Comparison of ENCODE assay signal across 8 mouse cellular contexts in genomic region chrX:38563941-38564541, GRCm38 (mm10). TPM values are rescaled to one million over a fixed set of nuclear protein-coding genes. Genes with fewer than 3 reads are reported as not detected.
DNase-seq lines count a peak whose midpoint lies in the region; ATAC-seq and TF ChIP-seq lines count a peak whose summit lies in the region.

No protein-coding gene starts in this region.

- peak; percentile 17 for DNase-seq in spleen, adult 12 weeks (ENCODE audit: low spot score)
- DNase-seq in spleen, postnatal 14 days (ENCODE audit: low spot score in 2 of 2): no peak
- peak; percentile 22 for DNase-seq in kidney, postnatal 10 days
- DNase-seq in liver, embryonic 14.5 days (ENCODE audit: low read depth in 3 of 3, low spot score in 3 of 3): no peak
- peak; percentile 17 for DNase-seq in neural tube, embryonic 10.5 days (ENCODE audit: extremely low spot score, low spot score)
- peak; percentile 19 to 20 for DNase-seq in thymus, postnatal 36 days

- H3K27me3 ChIP-seq in embryonic facial prominence, embryonic 13.5 days: no peaks in the 10 kb centered on the region
- no peaks in the 10 kb centered on the region for H3K27me3 ChIP-seq in heart, embryonic 14.5 days (ENCODE audit: control insufficient read depth, insufficient read depth, low read length)
- H3K27me3 ChIP-seq in liver, embryonic 14.5 days (ENCODE audit: control insufficient read depth, insufficient read depth, low read length): no peaks in the 10 kb centered on the region

- peak overlapping the region; percentile 73 for H3K9ac ChIP-seq in embryonic facial prominence, embryonic 13.5 days
- H3K9ac ChIP-seq in heart, embryonic 14.5 days (ENCODE audit: low read length): peak overlapping the region; percentile 78
- peak overlapping the region; percentile 78 for H3K9ac ChIP-seq in liver, embryonic 14.5 days (replicated peaks)

- peak overlapping the region; percentile 63 for H3K4me2 ChIP-seq in embryonic facial prominence, embryonic 13.5 days
- H3K4me2 ChIP-seq in heart, embryonic 14.5 days (ENCODE audit: low read length): peak overlapping the region; percentile 72
- H3K4me2 ChIP-seq in liver, embryonic 14.5 days (ENCODE audit: low read depth): peak overlapping the region; percentile 83

- peaks cover 5% of the 10 kb centered on the region; the same call in 1 of the 2 replicates for H3K36me3 ChIP-seq in embryonic facial prominence, embryonic 13.5 days
- H3K36me3 ChIP-seq in heart, embryonic 14.5 days (ENCODE audit: control insufficient read depth, insufficient read depth, low read length): peaks cover 18% of the 10 kb centered on the region
- H3K36me3 ChIP-seq in liver, embryonic 14.5 days (replicated peaks; ENCODE audit: control insufficient read depth, insufficient read depth, low read depth): no peaks in the 10 kb centered on the region; the same call in none of the 2 replicates

- peak overlapping the region; percentile 51 for H3K4me3 ChIP-seq in embryonic facial prominence, embryonic 13.5 days
- H3K4me3 ChIP-seq in heart, embryonic 14.5 days (ENCODE audit: control insufficient read depth in 1 of 2, insufficient read depth in 1 of 2, low read depth in 1 of 2, low read length in 2 of 2): peak overlapping the region; percentile 54 to 61
- H3K4me3 ChIP-seq in liver, embryonic 14.5 days (ENCODE audit: insufficient read depth in 1 of 2, low read depth in 2 of 2, low read length in 2 of 2): peak overlapping the region; percentile 81 to 93

- ATAC-seq in embryonic facial prominence, embryonic 13.5 days (ENCODE audit: insufficient number of reproducible peaks, insufficient read depth, low FRiP score, low TSS enrichment, low read depth): no peak
- no peak; the same call in 1 of the 2 replicates for ATAC-seq in heart, embryonic 14.5 days (ENCODE audit: insufficient number of reproducible peaks, insufficient read depth, low FRiP score, low read depth)
- no peak; the same call in 1 of the 2 replicates for ATAC-seq in liver, embryonic 14.5 days (ENCODE audit: insufficient read depth)

- no peak for TF ChIP-seq CTCF in liver, embryonic 14.5 days (IDR thresholded peaks at IDR 0.05; ENCODE audit: low read depth)

- H3K9me3 ChIP-seq in embryonic facial prominence, embryonic 13.5 days: no peaks in the 10 kb centered on the region
- no peaks in the 10 kb centered on the region for H3K9me3 ChIP-seq in heart, embryonic 14.5 days (ENCODE audit: control insufficient read depth, low read length)
- H3K9me3 ChIP-seq in liver, embryonic 14.5 days (ENCODE audit: control insufficient read depth, low read length): no peaks in the 10 kb centered on the region

- H3K4me1 ChIP-seq in embryonic facial prominence, embryonic 13.5 days: no peaks in the 10 kb centered on the region
- peaks cover 0 to 3% of the 10 kb centered on the region in 2 experiments; a peak in 1 of 4 replicates for H3K4me1 ChIP-seq in heart, embryonic 14.5 days (ENCODE audit: control insufficient read depth in 2 of 2, insufficient read depth in 2 of 2, low read length in 2 of 2)
- H3K4me1 ChIP-seq in liver, embryonic 14.5 days (replicated peaks; ENCODE audit: control insufficient read depth in 2 of 2, insufficient read depth in 2 of 2, low read length in 1 of 2): peaks cover 0 to 6% of the 10 kb centered on the region in 2 experiments; a peak in 2 of 4 replicates

- H3K27ac ChIP-seq in embryonic facial prominence, embryonic 13.5 days: peak overlapping the region; percentile 96
- peak overlapping the region; percentile 92 to 93 for H3K27ac ChIP-seq in heart, embryonic 14.5 days (replicated peaks in 1 of 2; ENCODE audit: control insufficient read depth in 1 of 2, insufficient read depth in 1 of 2, low read depth in 2 of 2, low read length in 2 of 2)
- peak overlapping the region; percentile 71 for H3K27ac ChIP-seq in liver, embryonic 14.5 days

- 22% methylated on average over 14 of the region's 19 CpGs for WGBS in embryonic facial prominence, embryonic 13.5 days
- WGBS in heart, embryonic 14.5 days: 20% methylated on average over 13 of the region's 19 CpGs
- WGBS in liver, embryonic 14.5 days (ENCODE audit: insufficient replicate concordance): 11% methylated on average over 16 of the region's 19 CpGs

- no peak for TF ChIP-seq EP300 in liver, embryonic 14.5 days (IDR thresholded peaks at IDR 0.05; ENCODE audit: low read depth)

RNA-seq across cellular contexts. Expression of gene Cul4b, which starts 12.0 kb away (rescaled TPM):
- polyA plus RNA-seq in embryonic facial prominence, embryonic 13.5 days (2015; fragmentation: Nextera tagmentation; extraction: Ambion mirVana): 34.1 and 35.6 TPM in 2 replicates
- polyA plus RNA-seq in heart, embryonic 14.5 days (2014; fragmentation: Nextera tagmentation; extraction: Ambion mirVana): 20.5 and 21.9 TPM in 2 replicates
- 3.5 and 7.2 TPM in 2 replicates for polyA plus RNA-seq in liver, embryonic 14.5 days (2012; rRNA removed)
- 12.9 and 13.3 TPM in 2 replicates for polyA plus RNA-seq in liver, embryonic 14.5 days (2014; fragmentation: Nextera tagmentation; extraction: Ambion mirVana)

RNA-seq across cellular contexts. Expression of gene Mcts1, which starts 36.3 kb away (rescaled TPM):
- polyA plus RNA-seq in embryonic facial prominence, embryonic 13.5 days (2015; fragmentation: Nextera tagmentation; extraction: Ambion mirVana): 96.1 and 96.7 TPM in 2 replicates
- 53.0 and 62.4 TPM in 2 replicates for polyA plus RNA-seq in heart, embryonic 14.5 days (2014; fragmentation: Nextera tagmentation; extraction: Ambion mirVana)
- polyA plus RNA-seq in liver, embryonic 14.5 days (2012; rRNA removed): 15.9 and 23.8 TPM in 2 replicates
- 44.4 and 47.8 TPM in 2 replicates for polyA plus RNA-seq in liver, embryonic 14.5 days (2014; fragmentation: Nextera tagmentation; extraction: Ambion mirVana)

Comparison
In these comparisons a context has a peak if more than half of its experiments do, and no peak if none do; other contexts are left out.
1. DNase-seq: peak in spleen, adult 12 weeks (single experiment), kidney, postnatal 10 days (single experiment), neural tube, embryonic 10.5 days (single experiment) and thymus, postnatal 36 days (2 of 2); none in spleen, postnatal 14 days (0 of 2) and liver, embryonic 14.5 days (0 of 3).
2. Peak in every context shown above with its lines, with median percentiles within 50 percentile points of each other: H3K27ac ChIP-seq, H3K4me2 ChIP-seq, H3K4me3 ChIP-seq and H3K9ac ChIP-seq.